Mouse (Mus musculus) lung, postnatal 0 days (tissue): ENCODE results near the gene Ptges3.
A peak's percentile ranks its signal among the peaks of the same experiment; 100 is the strongest.

ENCODE experiments used
- CTCF ChIP-seq: IDR thresholded peaks from 2 replicates; pipeline ENCODE4 v1.5.1; 2016; ENCODE audit warnings: antibody characterized with exemption, mild to moderate bottlenecking
- EP300 ChIP-seq: IDR thresholded peaks from 2 replicates; pipeline ENCODE4 v1.6.1; 2016; ENCODE audit warnings: antibody characterized with exemption, mild to moderate bottlenecking, control low read depth

DNA sequence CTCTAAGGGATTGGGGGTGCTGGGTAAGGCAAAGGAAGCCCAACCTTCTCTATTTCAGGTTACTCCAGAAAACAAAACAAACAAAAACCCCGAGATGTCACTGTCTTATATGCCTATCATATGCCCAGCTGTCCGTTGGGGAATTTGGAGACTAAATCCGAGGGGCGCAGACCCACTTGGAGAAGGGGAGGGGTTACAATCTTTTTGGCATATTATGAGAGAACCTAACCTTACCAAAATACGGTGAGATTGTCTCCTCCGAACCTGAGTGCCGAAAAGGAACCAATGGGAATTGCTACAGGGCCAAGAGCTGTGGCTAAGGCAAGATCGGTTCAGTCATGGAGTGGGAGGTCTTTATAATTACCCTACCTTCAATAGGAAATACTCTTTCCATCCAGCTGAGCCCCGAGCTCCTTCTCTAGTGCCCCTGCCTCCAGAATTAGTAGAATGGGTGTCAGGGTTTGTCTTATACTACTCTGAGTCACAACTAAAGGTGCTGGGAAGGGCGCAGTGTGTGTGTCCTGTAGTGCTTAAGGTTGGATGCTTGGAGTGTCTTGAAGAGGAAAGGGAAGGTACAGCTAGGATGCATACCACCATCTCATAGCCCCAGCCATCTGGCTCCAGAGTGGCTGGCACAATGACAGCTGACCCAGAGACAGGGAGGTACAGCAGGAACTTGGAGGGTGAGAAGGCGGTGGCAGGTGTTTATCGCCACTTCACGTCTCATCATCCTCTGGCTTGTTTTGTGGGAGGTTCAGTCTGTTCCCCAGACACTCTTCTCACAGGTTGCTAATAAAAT is 34.9 kb downstream of the Ptges3 start:
- TF ChIP-seq CTCF, result no peak
- TF ChIP-seq EP300, result 0 out of 2 replicates have a peak, but pooled peaks have one; percentile 4
